Mouse (Mus musculus) adrenal gland, postnatal 36 days (tissue): ENCODE data around the gene 4930426L09Rik. TPM values are rescaled to one million over a fixed set of nuclear protein-coding genes. Genes with fewer than 3 reads are reported as not detected.

Experiments
- DNase-seq, 2 experiments: peaks; one replicate each; pipeline ENCODE4 v3.0.0; 2021; ENCODE audit warnings: mixed read lengths in 1 of 2
- long read RNA-seq, 2 experiments: library from polyadenylated mRNA; stranded (forward); transcript quantifications; one replicate each; pipeline ENCODE4 v2.0.0; 2021; ENCODE audit warnings: borderline sequencing depth in 2 of 2
- total RNA-seq, 2 experiments: library from RNA; stranded (reverse); gene quantifications; 2 replicates each; pipeline ENCODE4 v1.2.3; 2021

The 4930426L09Rik gene
- total RNA-seq, result under 1 TPM; 0.43 to 0.76 TPM
- long read RNA-seq, experiment 1, result 0 reads
- long read RNA-seq, experiment 2, result 0 reads

GRCm38 (mm10) chr2:18998054-18998478, at the start of gene 4930426L09Rik, which contains the start of gene Pip4k2a:
TSS of gene 4930426L09Rik (plus strand) at chr2:18998343.
TSS of gene Pip4k2a (minus strand) at chr2:18998126.
- peak; percentile 97 to 98 for DNase-seq

DNA sequence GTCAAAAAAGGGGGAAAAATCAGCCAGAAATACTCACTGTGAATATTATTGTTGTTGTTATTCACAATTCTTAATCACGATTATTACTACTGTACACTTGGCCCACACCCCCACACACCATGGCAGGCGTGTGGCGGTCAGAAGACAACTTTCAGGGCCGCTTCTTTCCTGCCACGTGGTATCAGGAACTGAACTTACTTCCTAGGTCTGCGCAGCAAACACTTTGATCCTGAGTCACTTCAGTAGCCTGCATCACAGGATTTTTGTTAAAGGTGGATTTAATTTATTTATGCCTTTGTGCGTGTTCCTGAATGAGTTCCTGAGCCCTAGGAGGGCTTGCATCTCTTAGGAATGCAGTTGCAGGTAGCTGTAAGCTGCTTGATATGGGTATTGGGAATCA, 49.4 kb upstream of the 4930426L09Rik start:
- no peak for DNase-seq

DNA sequence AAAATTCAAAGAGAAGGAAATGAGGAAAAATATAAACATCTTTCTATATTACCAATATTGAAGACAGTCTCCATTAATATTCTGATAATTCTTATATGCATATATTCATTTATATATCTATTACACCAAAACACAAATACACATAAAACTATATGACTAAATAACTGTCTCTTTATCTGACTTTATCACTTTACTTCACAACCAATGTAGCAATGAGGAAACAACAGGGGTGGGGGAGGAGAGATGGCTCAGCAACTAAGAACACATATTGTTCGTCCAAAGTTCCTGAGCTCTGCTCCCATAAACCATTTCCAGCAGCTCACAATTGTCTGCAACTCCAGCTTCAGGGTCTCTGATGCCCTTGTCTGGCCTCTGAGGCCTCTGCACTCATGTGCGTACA, 47.4 kb upstream of the 4930426L09Rik start:
- no peak for DNase-seq

DNA sequence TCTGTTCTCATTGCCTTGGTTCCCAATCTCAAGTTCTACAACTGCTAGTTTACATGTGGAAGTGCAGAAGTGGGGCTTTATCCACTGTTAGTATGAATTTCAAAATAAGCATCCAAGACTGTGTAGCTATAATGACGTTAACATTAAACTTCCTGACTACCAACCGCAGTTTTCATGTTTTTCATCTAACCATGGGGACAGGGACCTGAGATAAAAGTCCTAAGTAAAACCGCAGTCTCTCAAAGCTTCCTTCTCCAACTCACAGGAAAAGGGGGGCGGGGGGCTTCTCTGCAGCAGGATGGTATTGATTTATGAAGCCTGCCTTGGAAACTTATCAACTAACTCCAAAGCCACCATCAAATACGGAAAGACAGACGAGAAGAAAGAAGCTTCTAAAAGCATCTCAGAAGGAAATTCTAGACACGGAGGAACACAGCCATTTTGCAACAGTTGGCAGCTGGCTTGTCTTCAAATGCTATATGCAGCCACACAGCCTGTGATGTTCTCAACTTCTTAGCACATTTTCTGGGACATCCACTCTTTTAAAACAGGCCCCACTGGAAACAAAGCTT, 46.0 kb upstream of the 4930426L09Rik start:
- DNase-seq, result no peak

DNA sequence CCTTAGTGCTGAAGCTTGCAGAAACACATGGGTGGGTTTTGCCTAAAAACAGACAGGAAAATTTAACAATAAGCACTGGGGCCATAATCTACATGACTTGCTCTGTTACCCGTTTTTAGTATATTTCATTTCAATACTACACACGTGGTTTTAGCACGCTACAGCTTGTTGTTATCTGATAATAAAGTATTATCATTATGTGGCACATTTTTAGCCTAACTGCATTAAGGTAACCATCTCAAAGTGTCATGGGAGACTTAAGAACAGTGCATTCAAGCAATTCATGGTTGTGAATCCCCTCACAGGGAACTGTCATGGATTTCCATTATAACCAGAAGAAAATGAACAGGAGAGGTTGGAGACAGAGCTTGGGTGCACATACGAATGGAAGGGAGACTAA, 43.7 kb upstream of the 4930426L09Rik start:
- no peak for DNase-seq

GRCm38 (mm10) chr2:18955022-18955421, 43.1 kb upstream of the 4930426L09Rik start:
- DNase-seq, result no peak

GRCm38 (mm10) chr2:18955671-18956070, 42.5 kb upstream of the 4930426L09Rik start:
- DNase-seq, result no peak

DNA sequence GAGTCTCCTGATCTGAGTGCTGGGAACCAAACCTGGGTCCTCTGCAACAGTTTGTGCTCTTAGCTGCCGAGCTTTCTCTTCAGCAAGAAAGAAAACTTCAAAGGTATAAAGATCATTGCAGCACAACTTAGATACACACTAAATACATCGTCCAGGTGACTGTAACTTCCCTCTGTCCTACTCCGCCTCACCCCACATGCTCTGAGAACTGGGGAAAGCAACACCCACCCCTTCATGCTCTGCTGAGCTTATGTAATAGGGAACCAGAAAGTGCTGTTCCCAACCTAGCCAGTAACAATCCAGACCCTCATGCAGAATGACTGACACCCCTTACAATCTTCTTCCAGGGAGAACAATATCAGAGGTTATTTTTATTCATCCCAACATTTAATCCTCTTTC, 41.7 kb upstream of the 4930426L09Rik start:
- no peak for DNase-seq

DNA sequence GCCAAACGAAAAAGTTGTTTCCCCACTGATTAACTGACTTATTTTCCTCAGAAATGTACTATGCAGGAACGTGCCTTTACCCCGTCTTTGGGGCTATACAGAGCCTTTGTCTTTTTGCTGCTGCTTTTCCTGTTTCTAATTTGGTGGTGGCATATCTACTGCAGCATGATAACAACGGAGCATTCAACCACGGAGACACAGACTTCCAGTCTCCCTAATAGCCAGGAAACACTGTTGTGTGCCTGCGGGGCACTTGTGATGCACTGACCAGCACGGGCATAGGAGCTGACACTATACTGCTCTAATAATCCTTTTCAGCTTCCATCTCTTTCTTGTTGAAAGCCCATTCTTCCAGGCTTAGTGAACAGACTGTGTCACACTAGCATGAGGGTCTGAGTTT, 41.2 kb upstream of the 4930426L09Rik start:
- DNase-seq, result no peak

GRCm38 (mm10) chr2:18957459-18957858, 40.7 kb upstream of the 4930426L09Rik start:
- no peak for DNase-seq

- DNase-seq, result no peak
Measured at GRCm38 (mm10) chr2:18958044-18958443, 40.1 kb upstream of the 4930426L09Rik start.

- DNase-seq, result no peak
Measured at GRCm38 (mm10) chr2:18958501-18958900, 39.6 kb upstream of the 4930426L09Rik start.

GRCm38 (mm10) chr2:18959008-18959407, 39.1 kb upstream of the 4930426L09Rik start:
- no peak for DNase-seq

DNA sequence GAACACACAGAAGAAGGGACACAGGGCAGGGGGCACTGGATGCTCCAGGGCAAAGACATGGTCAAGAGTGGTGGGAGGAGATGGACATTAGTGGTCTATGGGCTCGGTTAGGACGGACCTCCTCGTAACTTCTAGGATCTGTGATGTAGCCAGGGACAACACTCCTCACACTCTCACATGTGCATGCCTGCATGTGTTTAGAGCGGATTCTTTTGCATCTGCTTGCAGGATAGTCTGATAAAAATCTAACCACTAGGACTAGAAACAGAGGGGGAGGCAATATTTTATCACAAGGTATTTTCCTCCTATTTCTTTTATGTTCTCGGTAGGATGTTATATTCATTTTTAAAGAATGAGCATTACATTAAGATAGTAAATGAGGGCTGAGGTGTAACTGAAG, 38.6 kb upstream of the 4930426L09Rik start:
- no peak for DNase-seq

DNA sequence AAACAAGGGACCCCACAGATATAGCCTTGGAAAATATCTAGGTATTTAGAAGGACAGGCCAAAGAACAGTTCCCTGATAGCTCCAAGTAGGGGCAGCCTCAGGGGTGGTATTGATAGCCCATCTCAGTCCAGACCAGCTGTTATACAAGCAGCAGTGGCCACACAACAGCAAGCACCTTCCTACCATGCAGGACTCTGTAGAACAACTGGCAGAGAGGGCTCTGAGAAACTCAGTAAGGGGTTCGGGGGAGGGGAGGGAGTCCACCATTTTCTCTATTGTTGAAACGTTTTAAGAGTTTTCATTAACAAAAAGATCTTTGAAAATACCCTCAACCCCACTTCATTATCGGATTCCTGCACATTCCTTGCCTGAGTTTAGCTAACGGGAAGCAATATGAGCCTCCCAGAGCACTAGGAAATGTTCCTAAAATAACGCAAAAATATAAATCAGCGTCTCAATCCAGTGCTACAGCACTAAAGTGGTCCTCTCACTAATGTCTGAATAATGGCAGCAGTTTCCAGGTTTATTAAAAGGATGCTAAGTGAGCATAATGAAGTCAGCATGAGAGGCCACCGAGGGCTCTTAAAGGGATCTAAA, 37.7 kb upstream of the 4930426L09Rik start:
- DNase-seq, result no peak

GRCm38 (mm10) chr2:18962502-18962901, 35.6 kb upstream of the 4930426L09Rik start:
- no peak for DNase-seq

DNA sequence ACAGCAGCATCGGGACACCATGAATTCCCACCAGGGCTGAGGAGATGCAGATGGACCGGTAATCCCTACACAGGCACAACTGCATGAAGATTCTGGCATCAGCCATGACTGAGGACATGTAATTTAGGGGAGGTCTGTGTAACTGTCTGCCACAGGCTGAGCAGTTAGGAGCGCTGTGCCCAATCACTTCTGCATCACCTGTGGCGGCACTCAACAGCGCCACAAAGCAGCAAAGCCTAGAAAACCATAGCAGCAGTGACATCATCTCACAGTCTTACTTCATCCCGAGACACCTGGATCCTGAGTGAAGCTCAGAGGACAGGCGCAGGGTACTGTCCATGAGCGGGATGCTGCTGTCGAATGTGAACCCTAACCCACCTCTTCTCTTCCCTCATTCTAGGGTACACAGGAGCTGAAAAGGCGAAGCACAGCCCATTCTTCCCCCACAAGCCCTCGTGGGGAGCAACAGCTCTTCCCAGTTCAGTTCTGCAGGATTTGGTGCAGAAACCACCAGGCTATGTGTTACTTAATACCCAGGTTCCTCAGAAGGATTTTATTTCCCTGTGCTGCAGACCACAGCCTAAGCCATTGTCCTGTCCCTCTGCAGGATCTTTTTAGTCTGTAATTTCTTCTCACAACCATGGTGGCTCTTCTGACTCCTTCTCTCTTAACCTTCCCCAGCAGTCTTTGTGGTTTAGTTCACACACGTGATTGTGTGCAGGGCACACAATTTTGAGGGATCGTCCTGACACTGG, 34.7 kb upstream of the 4930426L09Rik start:
- no peak for DNase-seq

- DNase-seq, result no peak
Measured at GRCm38 (mm10) chr2:18965108-18965507, 33.0 kb upstream of the 4930426L09Rik start.

- no peak for DNase-seq
Measured at GRCm38 (mm10) chr2:18965950-18966349, 32.2 kb upstream of the 4930426L09Rik start.

DNA sequence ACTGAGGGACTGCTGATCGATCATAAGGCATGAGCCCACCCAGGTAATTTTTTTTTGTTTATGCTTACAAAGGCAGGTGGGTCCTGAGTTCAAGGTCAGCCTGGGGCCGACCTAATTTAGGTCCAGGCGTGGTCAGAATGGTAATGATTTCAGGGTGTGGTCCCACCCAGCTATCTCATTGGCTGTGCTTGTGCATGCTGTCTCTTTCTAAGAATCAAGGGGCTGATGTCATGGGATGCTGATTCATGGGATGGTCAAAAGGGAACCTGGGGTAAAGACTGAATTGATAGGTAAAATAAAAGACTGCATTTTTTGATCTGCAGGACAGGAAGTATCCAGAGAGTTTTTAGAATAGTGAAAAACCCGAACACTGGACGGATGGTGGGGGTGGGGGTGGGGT, 31.6 kb upstream of the 4930426L09Rik start:
- DNase-seq, result no peak

DNA sequence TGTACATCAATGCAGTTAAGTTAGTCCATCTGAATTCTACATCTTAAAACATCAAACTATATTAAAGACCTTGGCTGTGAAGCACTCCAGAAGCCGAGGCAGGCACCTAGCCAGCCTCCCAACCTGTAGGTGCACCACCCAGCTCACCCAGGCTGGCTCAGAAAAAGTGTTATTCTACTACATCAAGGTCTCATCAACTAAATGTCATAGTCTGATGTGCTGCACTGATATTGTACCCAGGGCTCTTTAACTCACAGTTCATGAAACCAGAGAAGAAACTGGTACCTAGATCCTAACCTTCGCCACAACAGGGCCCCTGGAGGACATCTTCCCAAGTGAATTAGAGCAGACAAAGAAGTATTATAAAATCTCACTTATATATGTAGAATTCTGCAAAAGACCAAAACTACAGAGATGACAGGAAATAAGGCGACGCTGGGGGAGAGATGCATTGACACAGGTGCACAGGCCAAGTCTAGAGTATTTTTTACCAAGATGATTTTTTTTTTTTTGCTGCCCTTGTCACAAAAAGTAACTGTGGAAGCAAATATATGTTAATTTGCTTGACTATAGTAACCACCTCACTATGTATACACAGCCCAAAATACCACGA, 30.6 kb upstream of the 4930426L09Rik start:
- DNase-seq, result no peak

GRCm38 (mm10) chr2:18969066-18969681, 29.0 kb upstream of the 4930426L09Rik start:
- no peak for DNase-seq
